Mouse (Mus musculus) left cerebral cortex, adult 9 months (tissue): ENCODE data around the gene Yme1l1.

Experiments used
- DNase-seq, 2 experiments: peaks; one replicate each; pipeline ENCODE4 v3.0.0; 2022; ENCODE audit warnings: low spot score in 2 of 2

Gene Yme1l1

DNA sequence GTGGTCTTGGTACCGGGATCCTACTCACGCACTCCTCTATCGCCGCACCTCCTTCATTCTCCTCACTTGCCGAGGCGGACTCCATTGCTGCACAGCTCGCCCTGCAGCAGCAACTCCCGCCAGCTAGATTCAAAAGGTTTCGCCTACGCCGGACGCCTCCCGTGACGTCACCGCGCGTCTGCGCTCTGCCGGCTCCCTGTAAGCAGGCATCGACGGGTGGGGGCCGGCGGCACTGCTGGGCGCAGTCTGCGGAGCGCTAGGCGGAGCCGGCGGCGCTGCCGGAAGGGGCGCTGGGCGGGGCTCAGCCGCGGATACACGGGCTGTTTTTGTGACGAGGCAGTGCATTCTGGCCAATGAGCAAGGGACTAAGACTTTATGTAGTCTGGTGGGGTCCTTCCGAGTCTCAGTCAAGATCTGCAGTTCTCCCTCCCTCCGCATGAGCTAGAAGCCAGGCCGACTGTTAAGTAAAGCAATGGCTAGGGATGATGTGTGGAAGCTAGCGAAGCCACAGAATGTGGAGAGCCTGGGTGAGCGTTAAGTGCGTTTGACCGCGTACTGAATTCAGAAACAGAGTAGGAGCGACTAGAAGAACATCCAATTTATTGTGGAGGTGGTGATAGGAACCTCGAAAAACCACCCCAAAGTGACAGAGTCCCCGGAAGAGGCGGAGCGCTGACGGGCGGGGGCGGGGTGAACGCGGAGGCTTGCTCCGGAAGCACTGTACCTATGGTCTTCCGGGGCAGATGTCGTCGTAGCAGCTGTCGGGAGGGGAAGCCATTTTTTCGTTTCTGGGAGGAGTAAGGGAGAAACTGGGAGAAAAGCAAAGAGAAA lies at the start of gene Yme1l1, which contains the start of gene Mastl:
Yme1l1 (plus strand) TSS at position 593 of the 831 bp plus-strand sequence.
Mastl (minus strand) TSS at position 248 of the 831 bp plus-strand sequence.
- DNase-seq: peak; percentile 96 to 98

DNA sequence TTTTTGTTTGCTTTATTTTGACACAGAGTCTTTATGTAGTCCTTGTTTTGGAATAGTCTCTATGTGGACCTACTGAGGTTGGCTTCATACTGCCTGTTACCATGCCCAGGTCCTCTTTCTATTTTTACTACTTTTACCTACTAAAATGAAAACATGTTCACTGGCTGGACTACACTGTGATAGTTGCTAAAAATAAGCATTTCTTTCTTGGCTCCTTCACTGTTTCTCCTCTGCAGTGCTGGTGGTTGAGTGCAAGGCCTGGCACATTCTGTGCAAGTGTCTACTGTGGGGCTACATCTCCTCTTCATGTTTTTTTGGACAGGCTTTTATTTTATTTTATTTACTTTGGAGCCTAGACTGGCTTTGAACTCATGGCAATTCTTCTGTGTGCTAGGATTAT lies 36.6 kb upstream of the Yme1l1 start:
- no peak for DNase-seq

DNA sequence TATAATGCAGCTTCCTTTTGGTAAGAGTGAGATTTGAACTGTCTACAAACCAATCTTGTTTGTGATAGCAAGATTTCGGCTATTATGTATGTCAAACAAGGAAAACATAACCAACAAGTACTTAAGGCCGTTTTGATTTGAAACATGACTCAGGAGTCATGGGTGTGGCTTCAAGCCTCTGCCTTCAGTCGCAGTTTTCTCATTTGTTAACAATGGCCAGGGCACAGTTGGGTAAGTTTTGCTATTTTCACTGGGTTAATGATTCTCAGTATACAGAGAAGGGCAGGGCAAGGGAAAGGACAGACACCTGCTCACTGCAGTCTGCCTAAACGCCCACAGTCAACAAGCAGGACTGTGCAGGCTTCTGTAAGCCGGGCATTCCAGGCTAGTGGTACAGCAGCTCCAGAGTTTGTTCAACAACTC lies 959 bp upstream of the Yme1l1 start:
- peak in 1 of 2 experiments; percentile 1 for DNase-seq

DNA sequence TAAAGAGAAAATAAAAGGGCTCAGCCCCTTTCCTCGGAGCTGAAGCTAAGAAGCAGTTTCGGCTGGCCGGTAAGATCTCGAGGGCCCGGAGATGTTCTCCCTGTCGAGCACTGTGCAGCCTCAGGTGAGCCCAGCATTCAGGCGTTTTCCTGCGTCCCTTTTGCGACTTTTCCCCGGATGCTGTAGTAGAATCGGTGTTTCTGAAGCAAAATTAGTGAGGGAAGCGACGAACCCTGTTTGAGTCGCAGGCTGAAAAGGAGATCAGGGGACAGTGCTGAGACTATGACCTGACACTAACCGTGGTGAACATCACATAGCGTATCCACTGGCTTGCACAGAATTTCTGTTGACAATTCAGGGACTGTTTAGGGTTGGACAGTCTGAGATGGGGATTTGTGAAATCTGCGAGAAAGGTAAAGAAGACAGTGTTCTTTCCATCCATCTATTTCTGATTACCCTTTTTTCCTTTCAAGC lies 476 bp downstream of the Yme1l1 start:
- DNase-seq: no peak

DNA sequence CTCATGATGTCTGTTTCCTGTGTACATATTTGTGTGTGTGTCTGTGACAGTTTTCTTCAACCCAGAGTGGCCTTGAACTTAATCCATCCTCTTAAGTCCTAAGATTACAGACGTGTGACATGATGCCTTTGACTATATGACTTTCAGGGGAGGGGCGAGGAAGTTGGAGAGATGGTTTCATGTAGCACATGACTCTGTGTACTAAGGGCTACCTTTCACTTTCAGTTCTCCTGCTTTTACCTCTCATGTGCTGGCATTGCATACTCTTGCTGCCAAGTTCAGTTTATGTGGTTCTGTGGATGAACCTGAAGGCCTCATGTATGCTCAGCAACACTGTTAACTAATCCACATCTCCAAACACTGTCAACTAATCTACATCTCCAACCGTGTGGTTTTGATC lies 16.1 kb downstream of the Yme1l1 start:
- DNase-seq: no peak

DNA sequence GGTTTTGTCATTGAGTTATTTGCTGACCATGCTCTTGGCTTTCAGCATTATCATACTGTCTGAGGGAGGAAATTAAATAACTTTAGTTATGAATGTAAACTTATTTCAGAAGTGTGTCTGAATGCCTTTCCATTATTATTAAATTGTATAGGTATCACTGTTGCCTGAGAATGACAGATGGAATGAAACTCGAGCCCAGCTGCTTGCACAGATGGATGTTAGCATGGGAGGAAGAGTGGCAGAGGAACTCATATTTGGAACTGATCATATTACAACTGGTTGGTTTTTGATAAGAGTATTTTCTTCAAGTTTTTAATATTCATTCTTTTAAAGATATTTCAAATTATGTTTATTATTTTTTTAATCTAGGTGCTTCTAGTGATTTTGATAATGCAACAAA lies 38.2 kb downstream of the Yme1l1 start:
- no peak for DNase-seq

DNA sequence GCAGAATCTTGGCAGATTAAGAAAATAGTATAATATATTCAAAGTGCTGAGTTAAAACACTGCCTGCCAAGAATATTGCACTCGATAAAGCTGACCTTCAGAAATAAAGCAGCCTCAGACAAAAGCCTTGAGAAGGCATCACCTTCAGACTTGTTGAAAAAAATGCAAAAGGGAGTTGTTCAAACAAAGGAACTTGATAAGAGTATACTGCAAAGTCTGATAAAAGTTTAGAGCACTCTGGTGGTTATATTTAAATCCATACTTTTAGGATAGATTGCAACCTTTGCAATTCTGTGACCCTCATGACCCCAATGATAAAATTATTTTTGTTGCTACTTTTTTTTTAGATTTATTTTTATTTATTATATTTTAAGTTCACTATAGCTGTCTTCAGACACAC lies 44.9 kb downstream of the Yme1l1 start:
- no peak for DNase-seq

DNA sequence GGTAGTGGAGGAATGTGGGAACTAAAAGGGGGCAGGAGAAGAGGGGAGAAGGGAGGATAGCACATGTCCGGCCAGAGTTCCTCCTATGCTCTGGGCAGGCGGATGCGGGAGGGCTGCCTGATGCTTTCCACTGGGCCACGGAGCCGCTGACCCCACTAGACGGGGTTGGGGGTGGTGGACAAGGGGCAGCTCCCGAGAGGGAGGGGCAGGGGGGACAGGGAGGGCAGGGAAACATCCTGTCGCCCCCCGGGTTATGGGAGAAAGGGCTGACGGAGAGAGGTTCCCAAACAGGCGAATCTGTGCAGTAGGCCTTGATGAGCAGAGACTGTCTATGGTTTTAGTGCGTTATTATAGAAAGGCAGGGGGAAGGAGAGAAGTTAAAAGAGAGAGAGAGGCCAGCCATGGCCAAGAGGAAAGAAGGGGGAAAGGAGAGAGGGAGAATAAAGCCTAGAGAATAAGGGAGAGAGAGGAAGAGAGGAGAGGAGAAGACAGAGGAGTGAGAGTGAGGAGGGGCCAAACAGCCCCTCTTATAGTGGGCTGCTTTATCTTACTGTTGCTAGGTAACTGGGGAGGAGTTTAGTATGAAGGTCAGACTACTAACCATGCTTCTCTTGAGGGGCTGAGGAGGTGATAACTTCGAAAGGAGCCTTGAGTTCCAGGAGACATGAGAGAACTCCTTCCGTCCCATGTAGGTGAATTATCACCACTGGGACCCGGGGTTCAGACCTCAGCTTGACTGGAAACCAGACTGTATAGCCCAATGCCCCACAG lies 46.9 kb downstream of the Yme1l1 start:
- no peak for DNase-seq

DNA sequence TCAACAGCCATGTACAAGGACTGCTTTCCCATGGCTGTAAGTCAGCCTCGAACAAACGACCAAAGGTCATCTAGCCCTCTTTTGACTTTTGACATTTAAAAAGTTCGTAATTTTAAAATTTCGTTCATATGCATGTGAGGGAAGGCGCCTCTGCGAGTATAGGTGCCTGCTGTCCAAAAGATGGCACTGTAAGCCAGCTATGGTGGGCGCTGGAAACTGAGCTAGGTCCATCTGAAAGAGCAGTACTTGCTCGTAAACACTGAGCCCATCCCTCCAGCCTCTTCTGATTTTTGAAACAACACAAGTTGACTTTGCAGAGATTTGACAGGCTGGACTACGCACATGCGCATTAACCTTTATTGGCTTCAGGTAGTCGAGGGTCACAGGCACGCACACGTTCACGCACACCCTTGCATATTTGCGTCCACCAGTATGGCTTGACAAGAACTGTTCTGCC lies 50.9 kb downstream of the Yme1l1 start, which contains the start of gene 4931423N10Rik:
4931423N10Rik (plus strand) TSS at position 407 of the 457 bp plus-strand sequence.
- DNase-seq: no peak

DNA sequence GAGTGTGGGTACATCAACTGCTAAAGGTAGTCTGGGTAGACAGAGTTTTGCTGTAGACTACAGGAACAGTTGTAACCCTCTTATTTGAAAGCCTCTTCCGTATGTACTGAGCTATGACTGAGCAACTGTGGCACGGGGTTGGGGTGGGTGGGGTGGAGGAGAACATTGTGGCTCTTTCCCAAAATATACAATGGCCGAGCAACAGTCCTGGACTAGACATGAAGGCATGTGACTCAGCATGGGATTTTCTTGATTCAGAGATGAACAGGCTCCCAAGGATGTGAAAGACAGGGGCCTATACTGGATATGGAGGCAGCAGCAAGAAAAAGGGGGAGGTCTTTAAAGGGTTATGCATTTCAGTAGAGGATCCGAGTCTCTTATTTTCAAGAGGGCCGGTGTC lies 57.5 kb downstream of the Yme1l1 start:
- no peak for DNase-seq

DNA sequence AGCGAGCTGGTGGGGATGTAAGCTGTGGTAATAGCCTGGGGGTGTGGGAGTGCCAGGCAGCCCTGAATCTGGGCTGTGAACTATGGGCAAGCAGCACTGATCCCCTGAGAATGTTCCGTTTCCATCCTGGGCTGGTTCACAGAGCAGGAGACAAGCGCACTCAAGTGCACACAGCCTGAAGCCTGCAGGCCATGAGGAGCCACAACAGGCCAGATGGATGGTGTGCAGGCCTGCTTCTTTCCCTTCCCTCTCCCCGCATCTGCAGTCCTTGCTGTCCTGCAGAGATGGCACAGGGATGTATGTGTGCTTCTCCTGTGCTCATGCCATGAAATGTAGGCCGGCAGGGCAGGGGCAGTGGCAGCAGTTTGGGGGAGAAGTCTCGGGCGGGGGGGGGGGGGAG lies 69.0 kb downstream of the Yme1l1 start:
- no peak for DNase-seq

DNA sequence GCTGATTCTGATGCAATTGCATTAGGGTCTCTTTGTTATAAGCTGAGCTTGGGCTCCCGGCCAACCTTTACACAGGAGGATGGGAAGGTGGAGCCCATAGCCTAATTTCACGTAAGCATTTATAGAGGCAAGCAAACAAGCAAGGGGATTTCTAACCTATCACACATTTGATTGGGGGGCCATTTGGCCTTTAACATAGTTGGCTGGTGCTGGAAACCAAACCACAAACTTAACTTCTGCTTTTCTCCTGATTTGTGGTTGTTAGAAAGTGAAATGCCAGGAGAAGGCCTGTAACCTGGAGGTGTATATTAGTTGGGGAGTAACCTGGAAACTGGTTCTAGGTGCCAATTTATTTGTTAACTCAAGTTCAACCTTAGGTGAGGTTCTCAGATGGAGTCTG lies 72.3 kb downstream of the Yme1l1 start:
- no peak for DNase-seq

DNA sequence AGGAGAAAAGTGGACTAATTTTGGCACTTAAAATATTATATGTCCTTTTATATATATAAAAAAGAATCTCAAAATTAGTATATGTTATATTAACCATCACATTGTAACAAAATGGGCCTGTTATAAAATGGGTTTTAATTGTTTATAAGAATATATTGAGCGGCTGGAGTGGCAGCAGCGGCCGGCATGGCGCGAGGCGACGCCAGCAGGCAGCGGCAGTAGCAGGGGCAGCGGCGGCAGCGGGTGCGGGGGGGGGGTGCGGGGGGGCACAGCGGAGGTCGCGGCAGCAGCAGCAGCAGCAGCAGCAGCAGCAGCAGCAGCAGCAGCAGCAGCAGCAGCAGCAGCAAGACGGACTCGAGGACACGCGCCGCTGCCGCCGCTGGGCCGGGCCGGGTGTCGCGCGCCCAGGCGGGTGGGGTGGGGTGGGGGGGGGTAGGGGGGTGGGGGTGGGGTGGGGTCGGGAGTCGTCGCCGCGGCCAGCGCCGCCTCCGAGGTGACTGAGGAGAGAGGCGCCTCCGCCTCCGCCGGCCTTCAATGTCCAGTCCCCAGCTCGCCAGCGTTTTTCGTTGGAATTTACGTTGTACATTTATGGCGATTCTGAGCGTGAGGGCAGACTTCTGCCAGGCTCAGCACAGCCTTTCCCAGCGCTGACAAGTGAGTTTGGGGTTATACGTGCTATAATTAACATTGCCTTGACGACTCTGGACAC lies 78.0 kb downstream of the Yme1l1 start:
- DNase-seq: no peak
